Mouse (Mus musculus): ENCODE results near the gene Bptf. TPM values are rescaled to one million over a fixed set of nuclear protein-coding genes. Genes with fewer than 3 reads are reported as not detected.

The Bptf gene
- polyA plus RNA-seq (2014; fragmentation: Nextera tagmentation; extraction: Ambion mirVana), result 32.1 and 33.4 TPM in 2 replicates

DNA sequence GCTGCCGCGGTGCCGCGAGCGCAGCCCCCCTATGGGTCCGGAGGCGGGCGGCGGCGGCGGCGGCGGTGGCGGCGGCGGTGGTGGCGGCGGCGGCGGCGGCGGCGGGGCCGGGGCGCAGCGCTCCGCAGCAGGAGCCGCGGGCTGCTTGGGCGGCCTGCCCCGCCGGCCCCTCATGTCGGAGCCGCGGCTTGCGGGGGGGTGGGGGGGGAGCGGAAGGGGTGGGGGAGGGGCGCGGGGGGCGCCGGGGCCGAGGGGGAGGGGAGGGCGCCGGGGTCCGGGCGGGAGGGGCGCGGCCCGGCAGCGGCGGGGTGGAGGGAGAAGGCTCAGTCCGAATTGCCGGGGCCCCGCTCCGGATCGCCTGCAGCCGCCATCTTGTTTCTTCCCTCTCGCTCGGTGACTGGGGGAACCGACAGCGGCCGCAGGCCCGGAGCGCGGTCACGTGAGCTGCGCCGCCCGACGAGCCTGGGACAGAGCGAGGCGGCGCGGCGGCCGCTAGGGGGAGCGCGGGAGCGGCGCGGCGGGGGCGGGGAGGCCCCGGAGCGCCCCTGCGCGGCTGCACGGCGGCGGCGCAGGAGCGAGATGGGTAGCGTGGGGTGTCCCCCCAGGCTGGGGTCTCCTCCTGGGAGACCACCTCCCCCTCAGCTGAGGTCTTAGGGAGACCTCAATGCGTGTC is at the start of gene Bptf:
Gene Bptf, minus strand, starts transcription at position 379 of the 673 bp plus-strand sequence.
- peak; percentile 93 for DNase-seq (ENCODE audit: low spot score)
- peak within 1 kb of the TSS; percentile 93 for H3K4me3 ChIP-seq (ENCODE audit: low read depth, low read length)
- WGBS, result under 1% methylated on average over 37 of the region's 94 CpGs
- H3K9ac ChIP-seq (replicated peaks; ENCODE audit: low read length), result peak within 1 kb of the TSS; percentile 98
- ATAC-seq (replicated peaks; ENCODE audit: insufficient number of reproducible peaks, low FRiP score, low TSS enrichment, low read depth), result peak; percentile 96
- H3K9me3 ChIP-seq (replicated peaks; ENCODE audit: control insufficient read depth, low read length), result no peaks in the 10 kb centered on the region
- H3K27ac ChIP-seq (replicated peaks; ENCODE audit: low read depth, low read length), result peak within 1 kb of the TSS; percentile 95
- H3K27me3 ChIP-seq (ENCODE audit: control insufficient read depth, insufficient read depth, low read length), result no peaks in the 10 kb centered on the region
- H3K36me3 ChIP-seq (replicated peaks; ENCODE audit: control insufficient read depth, insufficient read depth, low read depth, low read length), result no peaks in the 10 kb centered on the region
- H3K4me2 ChIP-seq (ENCODE audit: low read depth, low read length), result peak within 1 kb of the TSS; percentile 78
- no peaks in the 10 kb centered on the region for H3K4me1 ChIP-seq (ENCODE audit: control insufficient read depth, insufficient read depth, low read length)

DNA sequence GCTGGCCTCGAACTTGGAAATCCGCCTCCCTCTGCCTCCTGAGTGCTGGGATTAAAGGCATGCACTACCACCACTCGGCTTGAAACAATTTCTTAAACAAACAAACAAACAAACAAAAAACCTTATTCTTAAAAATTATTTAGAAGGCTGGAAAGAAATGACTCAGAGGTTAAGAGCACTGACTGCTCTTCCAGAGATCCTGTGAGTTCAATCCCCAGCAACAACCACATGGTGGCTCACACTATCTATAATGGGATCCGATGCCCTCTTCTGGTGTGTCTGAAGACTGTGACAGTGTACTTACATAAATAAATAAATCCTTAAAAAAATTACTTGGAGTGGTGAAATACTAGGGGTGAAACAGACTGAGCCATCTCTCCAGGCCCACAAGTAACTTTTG is 29.3 kb upstream of the Bptf start:
- Histone ChIP-seq H3K36me3 (replicated peaks; ENCODE audit: control insufficient read depth, insufficient read depth, low read depth, low read length) (peaks cover 3% of the 10 kb centered on the region), H3K27me3 (ENCODE audit: control insufficient read depth, insufficient read depth, low read length) (no peaks in the 10 kb centered on the region), H3K9me3 (replicated peaks; ENCODE audit: control insufficient read depth, low read length) (no peaks in the 10 kb centered on the region), H3K4me2 (ENCODE audit: low read depth, low read length) (no peak overlapping the region), H3K27ac (replicated peaks; ENCODE audit: low read depth, low read length) (no peak overlapping the region), H3K4me1 (ENCODE audit: control insufficient read depth, insufficient read depth, low read length) (no peaks in the 10 kb centered on the region), H3K9ac (replicated peaks; ENCODE audit: low read length) (no peak overlapping the region), H3K4me3 (ENCODE audit: low read depth, low read length) (no peak overlapping the region)
- ATAC-seq (replicated peaks; ENCODE audit: insufficient number of reproducible peaks, low FRiP score, low TSS enrichment, low read depth) (no peak), DNase-seq (ENCODE audit: low spot score) (no peak)
- WGBS, result 77% methylated on average over 4 of the region's 4 CpGs

DNA sequence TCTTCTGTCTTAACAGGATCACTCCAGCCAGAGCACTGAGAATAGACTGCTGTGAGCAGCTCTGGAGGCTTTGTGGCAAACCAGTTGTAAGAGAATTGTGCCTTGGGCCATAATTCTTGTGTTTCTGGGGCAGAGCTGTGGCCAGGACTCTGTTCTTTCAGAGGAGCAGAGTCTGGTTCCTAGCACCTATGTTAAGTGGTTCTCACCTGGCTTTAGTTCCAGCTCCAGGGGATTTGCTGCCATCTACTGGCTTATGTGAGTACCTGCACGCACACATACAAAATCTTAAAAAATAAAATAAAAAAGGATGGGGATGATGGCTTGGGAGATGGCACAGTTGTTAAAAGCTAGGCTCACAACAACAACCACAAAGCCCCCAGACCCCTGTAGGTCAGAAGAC is 27.1 kb upstream of the Bptf start:
- peak; percentile 42 for DNase-seq (ENCODE audit: low spot score)
- Histone ChIP-seq H3K4me3 (ENCODE audit: low read depth, low read length) (no peak overlapping the region), H3K4me1 (ENCODE audit: control insufficient read depth, insufficient read depth, low read length) (no peaks in the 10 kb centered on the region), H3K36me3 (replicated peaks; ENCODE audit: control insufficient read depth, insufficient read depth, low read depth, low read length) (no peaks in the 10 kb centered on the region), H3K9ac (replicated peaks; ENCODE audit: low read length) (no peak overlapping the region), H3K4me2 (ENCODE audit: low read depth, low read length) (no peak overlapping the region), H3K9me3 (replicated peaks; ENCODE audit: control insufficient read depth, low read length) (no peaks in the 10 kb centered on the region), H3K27ac (replicated peaks; ENCODE audit: low read depth, low read length) (no peak overlapping the region), H3K27me3 (ENCODE audit: control insufficient read depth, insufficient read depth, low read length) (no peaks in the 10 kb centered on the region)
- 39% methylated on average over 1 of the region's 1 CpGs for WGBS
- no peak for ATAC-seq (replicated peaks; ENCODE audit: insufficient number of reproducible peaks, low FRiP score, low TSS enrichment, low read depth)

DNA sequence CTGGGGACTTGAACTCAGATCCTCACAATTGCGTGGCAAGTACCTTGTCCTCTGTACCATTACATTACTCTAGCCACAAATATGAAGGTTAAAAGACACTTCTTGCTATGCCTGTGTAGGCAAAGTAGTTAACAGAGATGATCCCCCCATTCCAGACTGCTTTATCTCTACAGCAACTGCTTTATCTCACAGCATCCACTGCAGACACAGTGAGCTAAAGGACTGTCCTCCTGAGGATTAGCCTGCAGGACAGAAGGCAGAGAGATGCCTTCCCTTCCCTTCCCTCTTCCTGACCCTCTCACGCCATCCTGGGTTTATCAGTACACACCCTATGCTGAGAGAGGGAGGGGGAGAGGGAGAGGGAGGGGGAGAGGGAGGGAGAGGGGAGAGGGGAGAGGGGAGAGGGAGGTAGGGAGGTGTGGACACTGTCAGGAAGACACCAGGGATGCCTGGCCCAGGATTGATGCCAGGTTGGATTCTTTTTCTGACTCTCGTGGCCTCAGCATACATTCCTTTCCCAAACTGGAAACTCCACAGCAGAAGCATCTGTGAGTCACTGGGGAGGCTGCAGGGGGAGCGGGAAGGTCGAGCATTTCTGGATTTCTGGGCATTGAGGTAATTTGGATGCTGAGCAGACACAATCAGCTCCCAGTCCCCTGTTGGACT is 25.2 kb upstream of the Bptf start:
- no peaks in the 10 kb centered on the region for H3K27me3 ChIP-seq (ENCODE audit: control insufficient read depth, insufficient read depth, low read length)
- no peak overlapping the region for H3K4me3 ChIP-seq (ENCODE audit: low read depth, low read length)
- WGBS, result 55% methylated on average over 5 of the region's 5 CpGs

DNA sequence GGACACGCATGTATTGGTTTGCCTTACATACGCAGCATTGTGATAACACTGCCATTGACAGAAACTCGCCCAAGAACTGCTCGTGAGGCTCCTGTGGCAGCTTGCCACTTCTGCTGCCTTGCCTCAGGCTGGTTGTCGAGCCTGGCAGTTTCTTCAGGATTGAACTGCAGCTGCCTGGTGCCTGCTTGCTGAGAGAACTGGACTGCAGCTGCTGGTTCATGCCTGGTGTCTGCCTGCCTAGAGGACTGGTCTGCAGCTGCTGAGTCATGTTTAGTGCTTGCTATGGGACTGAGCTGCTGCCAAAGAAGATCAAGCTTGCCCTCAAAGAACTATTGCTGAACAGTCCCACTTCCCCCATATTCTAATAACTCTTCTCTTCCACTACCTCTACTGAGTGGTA is 23.4 kb upstream of the Bptf start:
- WGBS, result 81% methylated on average over 5 of the region's 5 CpGs
- no peak for DNase-seq (ENCODE audit: low spot score)

More for the DNA sequence above, 25.2 kb upstream of the Bptf start:
- H3K4me2 ChIP-seq (ENCODE audit: low read depth, low read length), result no peak overlapping the region
- no peak overlapping the region for H3K27ac ChIP-seq (replicated peaks; ENCODE audit: low read depth, low read length)
- ATAC-seq (replicated peaks; ENCODE audit: insufficient number of reproducible peaks, low FRiP score, low TSS enrichment, low read depth), result no peak
- no peaks in the 10 kb centered on the region for H3K9me3 ChIP-seq (replicated peaks; ENCODE audit: control insufficient read depth, low read length)
- H3K4me1 ChIP-seq (ENCODE audit: control insufficient read depth, insufficient read depth, low read length), result no peaks in the 10 kb centered on the region
- no peak overlapping the region for H3K9ac ChIP-seq (replicated peaks; ENCODE audit: low read length)
- no peaks in the 10 kb centered on the region for H3K36me3 ChIP-seq (replicated peaks; ENCODE audit: control insufficient read depth, insufficient read depth, low read depth, low read length)
- DNase-seq (ENCODE audit: low spot score), result no peak

DNA sequence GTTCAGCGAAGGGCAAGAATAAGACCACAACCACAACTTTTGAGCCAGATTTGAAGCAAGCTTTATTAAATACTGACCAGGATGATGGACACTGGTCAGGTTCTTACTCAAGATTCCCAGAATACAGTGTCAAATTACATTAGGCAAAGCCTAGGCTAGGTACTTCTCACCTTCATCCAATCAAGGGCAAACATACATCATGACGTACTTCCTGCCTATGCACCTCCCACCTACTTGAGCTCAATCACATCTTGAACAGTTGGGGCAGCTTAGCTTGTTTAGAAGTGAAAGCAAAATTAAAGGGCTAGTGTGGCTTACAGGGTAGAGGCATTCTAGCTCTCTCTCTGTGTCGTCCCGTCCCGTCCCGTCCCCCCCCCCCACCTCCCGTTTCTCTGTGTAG is 22.5 kb upstream of the Bptf start:
- Histone ChIP-seq H3K9ac (replicated peaks; ENCODE audit: low read length) (no peak overlapping the region), H3K27ac (replicated peaks; ENCODE audit: low read depth, low read length) (no peak overlapping the region), H3K4me2 (ENCODE audit: low read depth, low read length) (no peak overlapping the region), H3K36me3 (replicated peaks; ENCODE audit: control insufficient read depth, insufficient read depth, low read depth, low read length) (no peaks in the 10 kb centered on the region), H3K9me3 (replicated peaks; ENCODE audit: control insufficient read depth, low read length) (no peaks in the 10 kb centered on the region), H3K4me3 (ENCODE audit: low read depth, low read length) (no peak overlapping the region), H3K27me3 (ENCODE audit: control insufficient read depth, insufficient read depth, low read length) (no peaks in the 10 kb centered on the region), H3K4me1 (ENCODE audit: control insufficient read depth, insufficient read depth, low read length) (no peaks in the 10 kb centered on the region)
- no peak for DNase-seq (ENCODE audit: low spot score)
- WGBS, result 79% methylated on average over 7 of the region's 7 CpGs
- ATAC-seq (replicated peaks; ENCODE audit: insufficient number of reproducible peaks, low FRiP score, low TSS enrichment, low read depth), result no peak

More for the DNA sequence above, 23.4 kb upstream of the Bptf start:
- Histone ChIP-seq H3K27me3 (ENCODE audit: control insufficient read depth, insufficient read depth, low read length) (no peaks in the 10 kb centered on the region), H3K36me3 (replicated peaks; ENCODE audit: control insufficient read depth, insufficient read depth, low read depth, low read length) (no peaks in the 10 kb centered on the region), H3K9me3 (replicated peaks; ENCODE audit: control insufficient read depth, low read length) (no peaks in the 10 kb centered on the region), H3K27ac (replicated peaks; ENCODE audit: low read depth, low read length) (no peak overlapping the region), H3K4me1 (ENCODE audit: control insufficient read depth, insufficient read depth, low read length) (no peaks in the 10 kb centered on the region), H3K9ac (replicated peaks; ENCODE audit: low read length) (no peak overlapping the region), H3K4me2 (ENCODE audit: low read depth, low read length) (no peak overlapping the region), H3K4me3 (ENCODE audit: low read depth, low read length) (no peak overlapping the region)
- no peak for ATAC-seq (replicated peaks; ENCODE audit: insufficient number of reproducible peaks, low FRiP score, low TSS enrichment, low read depth)

DNA sequence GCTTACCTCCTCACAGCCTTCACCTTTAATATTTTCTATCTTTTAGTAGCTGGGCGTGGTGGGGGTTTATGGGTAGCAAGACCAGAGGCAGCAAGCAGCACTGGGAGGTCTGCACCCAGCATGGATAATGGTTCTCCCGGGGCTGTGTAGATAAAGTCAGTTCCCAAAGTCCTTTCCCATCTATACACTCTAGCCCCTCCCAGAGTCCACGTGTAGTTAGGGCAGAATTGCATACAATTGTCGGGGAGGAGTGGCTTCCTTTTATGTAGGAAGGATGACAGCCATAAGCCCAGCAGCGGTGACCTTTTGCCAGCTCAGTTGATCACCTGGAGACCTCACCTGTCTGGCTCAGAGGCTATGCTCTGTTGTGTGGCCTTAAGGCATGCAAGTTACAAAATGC is 21.7 kb upstream of the Bptf start:
- H3K4me3 ChIP-seq (ENCODE audit: low read depth, low read length), result no peak overlapping the region
- no peaks in the 10 kb centered on the region for H3K4me1 ChIP-seq (ENCODE audit: control insufficient read depth, insufficient read depth, low read length)
- H3K27ac ChIP-seq (replicated peaks; ENCODE audit: low read depth, low read length), result no peak overlapping the region
- 73% methylated on average over 5 of the region's 5 CpGs for WGBS
- H3K36me3 ChIP-seq (replicated peaks; ENCODE audit: control insufficient read depth, insufficient read depth, low read depth, low read length), result no peaks in the 10 kb centered on the region
- no peak overlapping the region for H3K4me2 ChIP-seq (ENCODE audit: low read depth, low read length)
- DNase-seq (ENCODE audit: low spot score) (no peak), ATAC-seq (replicated peaks; ENCODE audit: insufficient number of reproducible peaks, low FRiP score, low TSS enrichment, low read depth) (no peak)
- H3K9ac ChIP-seq (replicated peaks; ENCODE audit: low read length), result no peak overlapping the region
- H3K9me3 ChIP-seq (replicated peaks; ENCODE audit: control insufficient read depth, low read length), result no peaks in the 10 kb centered on the region
- H3K27me3 ChIP-seq (ENCODE audit: control insufficient read depth, insufficient read depth, low read length), result no peaks in the 10 kb centered on the region

DNA sequence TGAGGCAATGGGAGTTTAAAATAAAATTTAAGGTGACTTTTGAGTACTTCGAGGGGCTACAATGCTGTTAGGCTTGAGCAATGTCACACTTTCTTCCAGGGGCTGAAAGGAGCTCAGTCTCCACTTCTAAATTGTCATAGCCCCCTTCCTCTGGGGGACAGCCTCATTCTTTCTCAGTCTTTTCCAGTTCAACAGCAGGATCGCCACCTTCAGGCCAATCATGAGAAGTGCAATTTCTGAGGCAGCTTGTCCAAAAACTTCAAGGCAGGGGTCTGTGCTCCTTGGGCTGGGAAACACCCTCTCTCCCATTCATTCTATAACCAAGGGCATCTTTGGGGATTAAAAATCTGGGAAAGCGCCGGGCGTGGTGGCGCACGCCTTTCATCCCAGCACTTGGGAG is 19.9 kb upstream of the Bptf start:
- ATAC-seq (replicated peaks; ENCODE audit: insufficient number of reproducible peaks, low FRiP score, low TSS enrichment, low read depth) (no peak), DNase-seq (ENCODE audit: low spot score) (peak; percentile 14)
- no peaks in the 10 kb centered on the region for H3K9me3 ChIP-seq (replicated peaks; ENCODE audit: control insufficient read depth, low read length)
- H3K27me3 ChIP-seq (ENCODE audit: control insufficient read depth, insufficient read depth, low read length), result no peaks in the 10 kb centered on the region
- H3K9ac ChIP-seq (replicated peaks; ENCODE audit: low read length), result no peak overlapping the region
- no peak overlapping the region for H3K4me2 ChIP-seq (ENCODE audit: low read depth, low read length)
- H3K27ac ChIP-seq (replicated peaks; ENCODE audit: low read depth, low read length), result no peak overlapping the region
- H3K4me3 ChIP-seq (ENCODE audit: low read depth, low read length), result no peak overlapping the region
- 79% methylated on average over 7 of the region's 7 CpGs for WGBS
- H3K4me1 ChIP-seq (ENCODE audit: control insufficient read depth, insufficient read depth, low read length), result no peaks in the 10 kb centered on the region
- H3K36me3 ChIP-seq (replicated peaks; ENCODE audit: control insufficient read depth, insufficient read depth, low read depth, low read length), result no peaks in the 10 kb centered on the region
